Mouse (Mus musculus) G1E (cell line): ENCODE data around the gene Zfp213. TPM values are rescaled to one million over a fixed set of nuclear protein-coding genes. Genes with fewer than 3 reads are reported as not detected.

ENCODE experiments used
- ATAC-seq: 2 replicates; pipeline ENCODE4 v1.8.0; 2016; ENCODE audit warnings: mild to moderate bottlenecking; ENCODE audit not compliant: insufficient number of reproducible peaks, poor library complexity, low FRiP score, severe bottlenecking; ENCODE audit errors: extremely low read depth
- DNase-seq: peaks from one replicate; pipeline ENCODE4 v3.0.0; 2012; ENCODE audit warnings: low spot score
- H3K27me3 ChIP-seq: 2 replicates; pipeline ENCODE4 v1.6.1; 2012; ENCODE audit warnings: mild to moderate bottlenecking, low read length, inconsistent platforms; ENCODE audit not compliant: insufficient read depth
- H3K36me3 ChIP-seq: replicated peaks from 2 replicates; pipeline ENCODE3; 2012; ENCODE audit warnings: mild to moderate bottlenecking, inconsistent platforms
- H3K4me1 ChIP-seq: 2 replicates; pipeline ENCODE4 v1.6.1; 2012; ENCODE audit warnings: low read depth, low read length, inconsistent platforms, mixed read lengths; ENCODE audit not compliant: insufficient read depth
- H3K4me3 ChIP-seq: 2 replicates; pipeline ENCODE4 v1.5.1; 2012; ENCODE audit warnings: low read depth, mild to moderate bottlenecking, inconsistent platforms, low read length, moderate library complexity, mixed read lengths
- H3K9me3 ChIP-seq: replicated peaks from 2 replicates; pipeline ENCODE4 v1.6.1; 2012; ENCODE audit warnings: inconsistent platforms
- CTCF ChIP-seq: IDR thresholded peaks from 2 replicates; pipeline ENCODE4 v1.5.1; 2012; ENCODE audit warnings: low read depth, low read length, inconsistent platforms, mixed read lengths
- GATA1 ChIP-seq: IDR thresholded peaks from 2 replicates; pipeline ENCODE4 v1.6.1; 2012; ENCODE audit warnings: borderline replicate concordance, low read length, inconsistent platforms, mixed read lengths
- GATA2 ChIP-seq: IDR thresholded peaks from 2 replicates; pipeline ENCODE4 v1.6.1; 2012; ENCODE audit warnings: low read depth, low read length, inconsistent platforms, borderline replicate concordance
- POLR2AphosphoS5 ChIP-seq: IDR thresholded peaks from 2 replicates; pipeline ENCODE4 v1.6.1; 2012; ENCODE audit warnings: low read depth, low read length, inconsistent platforms; ENCODE audit not compliant: insufficient replicate concordance
- TAL1 ChIP-seq: conservative IDR thresholded peaks from 2 replicates; pipeline ENCODE4 v1.6.1; 2012; ENCODE audit warnings: low read depth, low read length, inconsistent platforms, mixed read lengths
- polyA plus RNA-seq: library from polyadenylated mRNA; stranded (reverse); fragments of >175 nt; gene quantifications from 2 replicates; pipeline ENCODE4 v1.2.3, GENCODE M21; 2012
- total RNA-seq, 2 experiments: library from RNA; stranded (forward) in 1 of 2; stranded (reverse) in 1 of 2; fragments of 200-1000 nt in 1 of 2; fragments of >200 nt in 1 of 2; fragmentation: Nextera tagmentation in 1 of 2; gene quantifications; 2 replicates each; pipeline ENCODE4 v1.2.3; 2014 to 2017

Zfp213 gene
- total and polyA plus RNA-seq, 3 experiments: 4.2 to 7.3 (median 4.4) TPM

- Histone ChIP-seq H3K9me3 (no peaks in the 10 kb centered on the region), H3K27me3 (0 out of 2 replicates have a peak, but pooled peaks cover 6% of the 10 kb centered on the region), H3K36me3 (no peaks in the 10 kb centered on the region), H3K4me3 (no peak overlapping the region), H3K4me1 (peaks cover 34% of the 10 kb centered on the region; the same call in 1 of the 2 replicates)
- DNase-seq: no peak
- TF ChIP-seq CTCF (no peak), GATA1 (no peak), TAL1 (no peak), POLR2AphosphoS5 (no peak), GATA2 (no peak)
- no peak for ATAC-seq
These were observed 21.9 kb downstream of the Zfp213 start for GRCm38 (mm10) chr17:23542004-23542720.

- H3K4me1 ChIP-seq: peaks cover 32% of the 10 kb centered on the region
- no peak for DNase-seq
- no peaks in the 10 kb centered on the region for H3K9me3 ChIP-seq
- 0 out of 2 replicates have a peak, but pooled peaks cover 6% of the 10 kb centered on the region for H3K27me3 ChIP-seq
- H3K36me3 ChIP-seq: no peaks in the 10 kb centered on the region
- no peak overlapping the region for H3K4me3 ChIP-seq
- no peak for ATAC-seq
- TF ChIP-seq TAL1: no peak
- no peak for TF ChIP-seq CTCF
- no peak for TF ChIP-seq GATA1
- TF ChIP-seq GATA2: no peak
- TF ChIP-seq POLR2AphosphoS5: no peak
These were observed 23.2 kb downstream of the Zfp213 start for GRCm38 (mm10) chr17:23540605-23541475.

GRCm38 (mm10) chr17:23540106-23540505 lies 23.9 kb downstream of the Zfp213 start:
- ATAC-seq: no peak
- Histone ChIP-seq H3K4me1 (peaks cover 26% of the 10 kb centered on the region), H3K36me3 (no peaks in the 10 kb centered on the region), H3K4me3 (no peak overlapping the region), H3K9me3 (no peaks in the 10 kb centered on the region), H3K27me3 (0 out of 2 replicates have a peak, but pooled peaks cover 6% of the 10 kb centered on the region)
- no peak for DNase-seq
- TF ChIP-seq CTCF (no peak), GATA2 (no peak), TAL1 (no peak), POLR2AphosphoS5 (no peak), GATA1 (no peak)

- DNase-seq (no peak), ATAC-seq (no peak)
- H3K9me3 ChIP-seq: no peaks in the 10 kb centered on the region
- H3K4me1 ChIP-seq: peaks cover 22% of the 10 kb centered on the region
- TF ChIP-seq CTCF (no peak), POLR2AphosphoS5 (no peak), GATA2 (no peak), GATA1 (no peak), TAL1 (no peak)
- H3K4me3 ChIP-seq: no peak overlapping the region
- 0 out of 2 replicates have a peak, but pooled peaks cover 6% of the 10 kb centered on the region for H3K27me3 ChIP-seq
- H3K36me3 ChIP-seq: no peaks in the 10 kb centered on the region
These were observed 24.4 kb downstream of the Zfp213 start for GRCm38 (mm10) chr17:23539608-23540007.

- 0 out of 2 replicates have a peak, but pooled peaks cover 6% of the 10 kb centered on the region for H3K27me3 ChIP-seq
- H3K4me3 ChIP-seq: no peak overlapping the region
- H3K4me1 ChIP-seq: peaks cover 20% of the 10 kb centered on the region
- TF ChIP-seq TAL1: no peak
- no peak for TF ChIP-seq GATA1
- no peak for TF ChIP-seq POLR2AphosphoS5
- TF ChIP-seq GATA2: no peak
- no peak for TF ChIP-seq CTCF
- no peak for ATAC-seq
- H3K9me3 ChIP-seq: no peaks in the 10 kb centered on the region
- no peaks in the 10 kb centered on the region for H3K36me3 ChIP-seq
- DNase-seq: no peak
These were observed 25.6 kb downstream of the Zfp213 start for GRCm38 (mm10) chr17:23538299-23539015.
